Mouse (Mus musculus) hindlimb bud, embryonic 11.5 days (tissue): ENCODE results near the gene Tmem237.

ENCODE experiments used
- DNase-seq: peaks from one replicate; pipeline ENCODE4 v3.0.0-alpha.2; 2012; ENCODE audit warnings: low read depth, low spot score; ENCODE audit errors: extremely low spot score

The Tmem237 gene

GRCm38 (mm10) chr1:59102071-59102470 is 18.1 kb downstream of the Tmem237 start:
- DNase-seq, result no peak

- DNase-seq, result no peak
These were observed 19.2 kb downstream of the Tmem237 start for GRCm38 (mm10) chr1:59101020-59101419.

GRCm38 (mm10) chr1:59094705-59095104 is 25.5 kb downstream of the Tmem237 start, which contains the start of gene C2cd6:
Gene C2cd6, minus strand, starts transcription at chr1:59094900.
- DNase-seq, result no peak

GRCm38 (mm10) chr1:59070867-59071266 is 49.3 kb downstream of the Tmem237 start:
- DNase-seq, result no peak

GRCm38 (mm10) chr1:59067976-59068375 is 52.2 kb downstream of the Tmem237 start:
- no peak for DNase-seq

GRCm38 (mm10) chr1:59063697-59064096 is 56.5 kb downstream of the Tmem237 start:
- no peak for DNase-seq

GRCm38 (mm10) chr1:59056955-59057354 is 63.3 kb downstream of the Tmem237 start:
- DNase-seq, result no peak

GRCm38 (mm10) chr1:59051306-59051705 is 68.9 kb downstream of the Tmem237 start:
- no peak for DNase-seq
